In genomic region chr16:25059504-25059992, GRCm38 (mm10) we compare ENCODE assay signal across 8 mouse cellular contexts.
DNase-seq lines count a peak whose midpoint lies in the region; ATAC-seq and TF ChIP-seq lines count a peak whose summit lies in the region.

No protein-coding gene starts in this region.

- WGBS in heart, embryonic 14.5 days = 3% methylated on average over 12 of the region's 12 CpGs
- WGBS in liver, embryonic 16.5 days (ENCODE audit: insufficient replicate concordance) = 12% methylated on average over 12 of the region's 12 CpGs
- WGBS in small intestine, adult 2 months = 3% methylated on average over 12 of the region's 12 CpGs

- H3K36me3 ChIP-seq in heart, embryonic 14.5 days (ENCODE audit: control insufficient read depth, insufficient read depth, low read length) = no peaks in the 10 kb centered on the region
- no peaks in the 10 kb centered on the region for H3K36me3 ChIP-seq in liver, embryonic 16.5 days (ENCODE audit: control insufficient read depth, insufficient read depth)
- no peaks in the 10 kb centered on the region for H3K36me3 ChIP-seq in small intestine, adult 2 months (ENCODE audit: control insufficient read depth, insufficient read depth, low read length)

- peak overlapping the region; percentile 59 for H3K4me3 ChIP-seq in layer of hippocampus, adult 2 months
- H3K4me3 ChIP-seq in heart, embryonic 14.5 days (ENCODE audit: control insufficient read depth in 1 of 2, insufficient read depth in 1 of 2, low read depth in 1 of 2, low read length in 2 of 2) = peak overlapping the region; percentile 61 to 90
- H3K4me3 ChIP-seq in liver, embryonic 16.5 days (ENCODE audit: low read depth, low read length) = peak overlapping the region; percentile 60
- peak overlapping the region; percentile 72 for H3K4me3 ChIP-seq in small intestine, adult 2 months (ENCODE audit: low read depth, low read length)

- peak overlapping the region; percentile 70 for H3K4me2 ChIP-seq in heart, embryonic 14.5 days (ENCODE audit: low read length)
- H3K4me2 ChIP-seq in liver, embryonic 16.5 days (ENCODE audit: low read depth, low read length) = peak overlapping the region; percentile 47

- H3K9me3 ChIP-seq in heart, embryonic 14.5 days (ENCODE audit: control insufficient read depth, low read length) = no peaks in the 10 kb centered on the region
- no peaks in the 10 kb centered on the region for H3K9me3 ChIP-seq in liver, embryonic 16.5 days (replicated peaks; ENCODE audit: control insufficient read depth, low read length)

- no peak for DNase-seq in layer of hippocampus, adult 2 months (ENCODE audit: low spot score in 2 of 2)
- DNase-seq in layer of hippocampus, postnatal 25 days (ENCODE audit: extremely low spot score in 1 of 2, low spot score in 1 of 2) = no peak
- DNase-seq in adipocyte (ENCODE audit: low spot score) = peak; percentile 94
- DNase-seq in cerebellum, adult 8-10 months = no peak
- DNase-seq in kidney, adult 8-10 months = no peak

- H3K27me3 ChIP-seq in heart, embryonic 14.5 days (ENCODE audit: control insufficient read depth, insufficient read depth, low read length) = no peaks in the 10 kb centered on the region
- peaks cover 15% of the 10 kb centered on the region for H3K27me3 ChIP-seq in liver, embryonic 16.5 days (ENCODE audit: control insufficient read depth, insufficient read depth, low read depth, low read length)
- H3K27me3 ChIP-seq in small intestine, adult 2 months (ENCODE audit: control insufficient read depth, insufficient read depth, low read length) = no peaks in the 10 kb centered on the region

- TF ChIP-seq POLR2A in small intestine, adult 2 months (IDR thresholded peaks at IDR 0.05; ENCODE audit: low read depth, low read length) = no peak; the same call in 1 of the 2 replicates

- peak; percentile 19; the same call in 1 of the 2 replicates for ATAC-seq in heart, embryonic 14.5 days (ENCODE audit: insufficient number of reproducible peaks, insufficient read depth, low FRiP score, low read depth)
- ATAC-seq in liver, embryonic 16.5 days (ENCODE audit: low read depth) = no peak

- H3K27ac ChIP-seq in layer of hippocampus, adult 2 months = peak overlapping the region; percentile 96
- H3K27ac ChIP-seq in heart, embryonic 14.5 days (replicated peaks in 1 of 2; ENCODE audit: control insufficient read depth in 1 of 2, insufficient read depth in 1 of 2, low read depth in 2 of 2, low read length in 2 of 2) = peak overlapping the region; percentile 98 to 99
- H3K27ac ChIP-seq in liver, embryonic 16.5 days (ENCODE audit: low read length) = peak overlapping the region; percentile 52; the same call in 1 of the 2 replicates
- H3K27ac ChIP-seq in small intestine, adult 2 months (ENCODE audit: insufficient read depth, low read depth, low read length) = peak overlapping the region; percentile 87

- TF ChIP-seq CTCF in layer of hippocampus, adult 2 months (conservative IDR thresholded peaks at IDR 0.05) = no peak
- TF ChIP-seq CTCF in small intestine, adult 2 months (IDR thresholded peaks at IDR 0.05; ENCODE audit: extremely low read depth, insufficient read length, insufficient replicate concordance, low read depth, low read length) = no peak

- H3K4me1 ChIP-seq in heart, embryonic 14.5 days (ENCODE audit: control insufficient read depth in 2 of 2, insufficient read depth in 2 of 2, low read length in 2 of 2) = peaks cover 22 to 24% of the 10 kb centered on the region in 2 experiments
- H3K4me1 ChIP-seq in liver, embryonic 16.5 days (ENCODE audit: control insufficient read depth, low read depth, low read length) = peaks cover 5% of the 10 kb centered on the region
- H3K4me1 ChIP-seq in small intestine, adult 2 months (ENCODE audit: control insufficient read depth, insufficient read depth, insufficient read length, low read length) = peaks cover 15% of the 10 kb centered on the region; the same call in 1 of the 2 replicates

- peak overlapping the region; percentile 80 for H3K9ac ChIP-seq in heart, embryonic 14.5 days (ENCODE audit: low read length)
- peak overlapping the region; percentile 41; the same call in 1 of the 2 replicates for H3K9ac ChIP-seq in liver, embryonic 16.5 days (ENCODE audit: low read depth, low read length)
